Mouse (Mus musculus): ENCODE measurements around the gene Arhgap25.
"Not testable (repeated sequence)": the region's sequence is repeated elsewhere in the genome, so short reads cannot be mapped to it uniquely, and the experiment has no call there.

DNA sequence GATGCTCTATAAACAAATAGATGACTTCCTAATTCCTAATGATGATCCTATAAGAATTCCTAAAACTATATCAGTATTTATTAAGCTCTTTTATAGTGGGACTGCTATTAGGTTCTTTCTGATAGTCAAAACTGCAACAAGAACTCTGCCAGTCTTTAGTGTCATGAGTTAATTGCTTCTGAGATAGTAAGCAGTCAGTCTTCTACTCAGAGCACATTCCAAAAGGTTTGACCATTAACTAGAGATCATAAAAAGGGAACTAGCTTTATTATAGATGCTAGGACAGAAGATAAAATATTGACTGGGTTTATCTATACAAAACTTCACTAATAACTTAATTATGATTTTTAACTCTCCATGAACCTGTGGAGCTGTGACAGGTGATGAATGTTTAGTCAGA is 38.8 kb upstream of the Arhgap25 start:
- not testable (repeated sequence) for TF ChIP-seq CTCF (IDR thresholded peaks at IDR 0.05; ENCODE audit: borderline replicate concordance, insufficient read depth, low read depth, low read length); POLR2A (IDR thresholded peaks at IDR 0.05; ENCODE audit: borderline replicate concordance, insufficient read depth, low read length)
